Mouse (Mus musculus) forebrain, embryonic 11.5 days (tissue): ENCODE data around the gene Zfp292. TPM values are rescaled to one million over a fixed set of nuclear protein-coding genes. Genes with fewer than 3 reads are reported as not detected.

Experiments
- ATAC-seq: fragments of 200-750 bp; cut with Nextera tagmentation; replicated peaks from 2 replicates; pipeline ENCODE4 v1.8.0; 2017; ENCODE audit warnings: moderate TSS enrichment; ENCODE audit not compliant: low FRiP score
- DNase-seq: peaks from one replicate; pipeline ENCODE4 v3.0.0-alpha.2; 2017; ENCODE audit warnings: low spot score
- H3K27ac ChIP-seq: fragments of 300-500 bp; sonication (generic); 2 replicates; pipeline ENCODE4 v1.5.1; 2014; ENCODE audit warnings: low read depth, low read length
- H3K27me3 ChIP-seq: fragments of 300-500 bp; sonication (generic); 2 replicates; pipeline ENCODE4 v1.6.1; 2014; ENCODE audit warnings: mild to moderate bottlenecking, low read length, mixed read lengths; ENCODE audit not compliant: control insufficient read depth, insufficient read depth
- H3K36me3 ChIP-seq: fragments of 300-500 bp; sonication (generic); 2 replicates; pipeline ENCODE4 v1.6.1; 2014; ENCODE audit warnings: mild to moderate bottlenecking, low read length, moderate library complexity, mixed read lengths; ENCODE audit not compliant: control insufficient read depth, insufficient read depth
- H3K4me1 ChIP-seq: fragments of 300-500 bp; sonication (generic); replicated peaks from 2 replicates; pipeline ENCODE4 v1.6.1; 2014; ENCODE audit warnings: low read length, mixed read lengths; ENCODE audit not compliant: control insufficient read depth, insufficient read depth
- H3K4me2 ChIP-seq: fragments of 300-500 bp; sonication (generic); 2 replicates; pipeline ENCODE4 v1.6.1; 2014; ENCODE audit warnings: low read depth, mild to moderate bottlenecking, low read length, moderate library complexity, mixed read lengths; ENCODE audit not compliant: severe bottlenecking
- H3K4me3 ChIP-seq: fragments of 300-500 bp; sonication (generic); 2 replicates; pipeline ENCODE4 v1.5.1; 2014; ENCODE audit warnings: low read depth, low read length
- H3K9ac ChIP-seq: fragments of 300-500 bp; sonication (generic); 2 replicates; pipeline ENCODE4 v1.6.1; 2014; ENCODE audit warnings: low read length
- H3K9me3 ChIP-seq: fragments of 300-500 bp; sonication (generic); 2 replicates; pipeline ENCODE4 v1.6.1; 2016; ENCODE audit warnings: low read length, mixed read lengths; ENCODE audit not compliant: control insufficient read depth
- WGBS: fragments of 180-500 bp; shearing (Covaris S2); extraction: QIAGEN DNeasy Blood & Tissue Kit; methylation state at CpG from one replicate; pipeline ENCODE4 v1.1.7; 2014; 5-methylcytosine and 5-hydroxymethylcytosine counted together
- polyA plus RNA-seq: library from polyadenylated mRNA; unstranded; fragments of >200 nt; fragmentation: Nextera tagmentation; extraction: Ambion mirVana; gene quantifications from 2 replicates; pipeline ENCODE4 v1.2.1, GENCODE M21; 2014

The Zfp292 gene
- polyA plus RNA-seq, 1 experiment from 2014 or later, result 43.6 TPM

- H3K4me1 ChIP-seq, result no peaks in the 10 kb centered on the region
- ATAC-seq (no peak), DNase-seq (no peak)
- H3K4me2 ChIP-seq, result no peak overlapping the region
- no peaks in the 10 kb centered on the region for H3K9me3 ChIP-seq
- no peak overlapping the region for H3K27ac ChIP-seq
- H3K36me3 ChIP-seq, result no peaks in the 10 kb centered on the region; the same call in 1 of the 2 replicates
- no peak overlapping the region for H3K9ac ChIP-seq
- no peaks in the 10 kb centered on the region for H3K27me3 ChIP-seq
- WGBS, result 97% methylated on average over 6 of the region's 6 CpGs
- no peak overlapping the region for H3K4me3 ChIP-seq
Observed at GRCm38 (mm10) chr4:34847679-34848309, 35.0 kb downstream of the Zfp292 start.

- Histone ChIP-seq H3K4me3 (no peak overlapping the region), H3K9me3 (no peaks in the 10 kb centered on the region), H3K4me1 (no peaks in the 10 kb centered on the region), H3K27me3 (no peaks in the 10 kb centered on the region), H3K27ac (no peak overlapping the region), H3K36me3 (no peaks in the 10 kb centered on the region; the same call in 1 of the 2 replicates), H3K9ac (no peak overlapping the region), H3K4me2 (no peak overlapping the region)
- DNase-seq (no peak), ATAC-seq (no peak)
- WGBS, result 93% methylated on average over 1 of the region's 1 CpGs
Observed at GRCm38 (mm10) chr4:34843839-34844238, 38.9 kb downstream of the Zfp292 start.

- no peaks in the 10 kb centered on the region for H3K27me3 ChIP-seq
- no peaks in the 10 kb centered on the region for H3K9me3 ChIP-seq
- no peak overlapping the region for H3K4me2 ChIP-seq
- 0 out of 2 replicates have a peak, but pooled peaks have one; percentile 39 for ATAC-seq
- no peaks in the 10 kb centered on the region for H3K36me3 ChIP-seq
- no peak overlapping the region for H3K4me3 ChIP-seq
- DNase-seq, result no peak
- H3K4me1 ChIP-seq, result no peaks in the 10 kb centered on the region
- H3K27ac ChIP-seq, result no peak overlapping the region
- 91% methylated on average over 3 of the region's 3 CpGs for WGBS
- H3K9ac ChIP-seq, result no peak overlapping the region
Observed at GRCm38 (mm10) chr4:34842826-34843225, 39.9 kb downstream of the Zfp292 start.

- 96% methylated on average over 4 of the region's 4 CpGs for WGBS
- H3K36me3 ChIP-seq, result no peaks in the 10 kb centered on the region; the same call in 1 of the 2 replicates
Observed at GRCm38 (mm10) chr4:34831496-34831895, 51.3 kb downstream of the Zfp292 start.

GRCm38 (mm10) chr4:34829456-34829855 lies 53.3 kb downstream of the Zfp292 start:
- Histone ChIP-seq H3K36me3 (no peaks in the 10 kb centered on the region; the same call in 1 of the 2 replicates), H3K27ac (no peak overlapping the region), H3K27me3 (no peaks in the 10 kb centered on the region), H3K9ac (no peak overlapping the region), H3K9me3 (no peaks in the 10 kb centered on the region), H3K4me2 (no peak overlapping the region), H3K4me3 (no peak overlapping the region), H3K4me1 (no peaks in the 10 kb centered on the region)
- no peak for DNase-seq
- ATAC-seq, result no peak
- 98% methylated on average over 3 of the region's 3 CpGs for WGBS

More at GRCm38 (mm10) chr4:34831496-34831895, 51.3 kb downstream of the Zfp292 start:
- Histone ChIP-seq H3K27me3 (no peaks in the 10 kb centered on the region), H3K9ac (no peak overlapping the region), H3K27ac (no peak overlapping the region), H3K9me3 (no peaks in the 10 kb centered on the region), H3K4me2 (no peak overlapping the region), H3K4me3 (no peak overlapping the region), H3K4me1 (no peaks in the 10 kb centered on the region)
- DNase-seq, result no peak
- ATAC-seq, result no peak

GRCm38 (mm10) chr4:34823901-34824300 lies 58.9 kb downstream of the Zfp292 start:
- no peaks in the 10 kb centered on the region for H3K27me3 ChIP-seq
- ATAC-seq (no peak), DNase-seq (no peak)
- no peak overlapping the region for H3K27ac ChIP-seq
- H3K36me3 ChIP-seq, result peaks cover 5% of the 10 kb centered on the region
- 94% methylated on average over 1 of the region's 1 CpGs for WGBS
- H3K9me3 ChIP-seq, result no peaks in the 10 kb centered on the region
- H3K4me2 ChIP-seq, result no peak overlapping the region
- H3K9ac ChIP-seq, result no peak overlapping the region
- no peak overlapping the region for H3K4me3 ChIP-seq
- no peaks in the 10 kb centered on the region for H3K4me1 ChIP-seq

GRCm38 (mm10) chr4:34819904-34820303 lies 62.9 kb downstream of the Zfp292 start:
- Histone ChIP-seq H3K9ac (no peak overlapping the region), H3K4me2 (no peak overlapping the region), H3K27ac (no peak overlapping the region), H3K4me1 (no peaks in the 10 kb centered on the region), H3K36me3 (peaks cover 10% of the 10 kb centered on the region), H3K4me3 (no peak overlapping the region), H3K27me3 (no peaks in the 10 kb centered on the region), H3K9me3 (no peaks in the 10 kb centered on the region)
- 90% methylated on average over 4 of the region's 4 CpGs for WGBS
- no peak for DNase-seq
- ATAC-seq, result no peak

- no peaks in the 10 kb centered on the region for H3K4me1 ChIP-seq
- no peak for DNase-seq
- no peak overlapping the region for H3K9ac ChIP-seq
- no peaks in the 10 kb centered on the region for H3K36me3 ChIP-seq
- no peak for ATAC-seq
- no peaks in the 10 kb centered on the region for H3K27me3 ChIP-seq
- no peak overlapping the region for H3K27ac ChIP-seq
- WGBS, result 85% methylated on average over 14 of the region's 14 CpGs
- no peak overlapping the region for H3K4me3 ChIP-seq
- no peaks in the 10 kb centered on the region for H3K9me3 ChIP-seq
- H3K4me2 ChIP-seq, result no peak overlapping the region
Observed at GRCm38 (mm10) chr4:34801166-34802034, 81.4 kb downstream of the Zfp292 start.
